Mouse (Mus musculus): ENCODE data around the gene Nfasc.
A peak's percentile ranks its signal among the peaks of the same experiment; 100 is the strongest.

Nfasc gene

DNA sequence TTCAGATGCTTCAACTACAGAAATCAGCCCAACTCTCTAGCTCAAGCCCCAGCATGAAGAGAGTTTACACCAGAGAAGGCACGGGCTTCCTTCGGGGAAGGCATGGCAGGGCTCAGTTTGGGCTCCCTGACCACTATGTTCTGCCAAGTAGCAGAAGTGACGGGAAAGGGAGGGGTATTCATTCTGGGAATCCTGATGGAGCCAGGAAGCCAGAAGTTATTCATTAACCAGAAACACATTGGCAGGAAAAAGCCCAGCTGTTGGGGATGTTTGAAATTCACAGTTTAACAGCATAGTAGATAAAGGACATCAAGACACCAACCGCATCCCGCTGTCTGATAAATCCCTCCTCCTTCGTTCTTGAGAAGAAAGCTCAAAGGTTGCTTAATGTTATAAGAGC, 93.6 kb downstream of the Nfasc start:
- no peak for DNase-seq (ENCODE audit: low spot score)

DNA sequence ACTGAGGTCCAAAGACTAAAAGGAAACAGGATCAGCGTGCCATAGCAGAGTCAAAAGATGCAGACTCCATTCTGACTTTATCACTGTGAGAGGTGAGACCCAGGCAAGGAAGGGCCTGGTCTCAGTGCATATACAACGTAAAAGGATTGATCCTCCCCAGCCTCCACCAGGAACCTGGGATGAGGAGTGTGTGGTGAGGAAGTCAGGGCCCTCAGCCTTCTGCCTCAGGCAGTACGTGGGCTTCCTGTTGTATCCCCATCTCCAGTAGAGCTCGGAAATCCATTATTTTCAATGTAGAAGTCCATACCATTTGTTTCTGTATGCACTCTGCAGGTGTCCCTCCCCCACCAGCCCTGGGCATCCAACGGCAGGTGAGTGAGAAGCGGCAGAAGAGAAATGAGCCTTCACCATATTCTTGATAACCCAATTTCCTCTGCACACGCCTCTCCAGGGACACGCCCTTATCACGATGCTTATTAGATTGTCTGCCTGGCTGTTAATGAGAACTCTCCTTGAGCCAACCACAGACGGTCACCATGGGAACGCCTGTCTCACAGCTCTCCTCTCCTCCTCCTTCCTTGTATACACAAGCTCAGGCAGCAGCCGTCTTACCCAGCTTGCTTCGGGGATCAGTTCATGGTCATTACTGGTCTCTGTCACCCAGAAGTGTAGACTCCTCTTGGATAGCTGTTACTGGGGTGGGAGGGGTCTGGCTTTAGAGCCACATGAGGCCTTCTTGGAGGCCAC, 100.4 kb downstream of the Nfasc start:
- no peak for DNase-seq (ENCODE audit: low spot score)

GRCm38 (mm10) chr1:132640256-132640655, 101.3 kb downstream of the Nfasc start:
- peak; percentile 68 for DNase-seq (ENCODE audit: low spot score)

DNA sequence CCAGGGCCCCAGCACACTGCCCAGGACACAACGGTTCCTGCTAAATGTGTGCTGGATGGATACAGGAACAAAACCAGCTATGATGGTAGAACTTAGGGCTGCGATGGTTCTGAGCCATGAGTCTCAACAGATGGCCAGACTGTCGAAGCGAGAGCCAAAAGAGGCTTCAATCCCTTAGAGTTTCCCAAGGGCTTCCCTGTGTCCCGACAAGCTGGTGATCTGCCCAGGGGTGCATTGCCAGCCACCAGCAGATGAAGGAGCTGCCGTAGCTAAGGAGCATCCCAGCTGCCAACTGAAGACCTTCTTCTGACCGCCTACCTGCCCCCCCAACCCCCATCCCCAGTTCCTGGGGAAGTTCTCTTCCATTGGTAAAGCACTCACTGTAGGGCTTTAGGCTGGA, 104.3 kb downstream of the Nfasc start:
- DNase-seq (ENCODE audit: low spot score): no peak

DNA sequence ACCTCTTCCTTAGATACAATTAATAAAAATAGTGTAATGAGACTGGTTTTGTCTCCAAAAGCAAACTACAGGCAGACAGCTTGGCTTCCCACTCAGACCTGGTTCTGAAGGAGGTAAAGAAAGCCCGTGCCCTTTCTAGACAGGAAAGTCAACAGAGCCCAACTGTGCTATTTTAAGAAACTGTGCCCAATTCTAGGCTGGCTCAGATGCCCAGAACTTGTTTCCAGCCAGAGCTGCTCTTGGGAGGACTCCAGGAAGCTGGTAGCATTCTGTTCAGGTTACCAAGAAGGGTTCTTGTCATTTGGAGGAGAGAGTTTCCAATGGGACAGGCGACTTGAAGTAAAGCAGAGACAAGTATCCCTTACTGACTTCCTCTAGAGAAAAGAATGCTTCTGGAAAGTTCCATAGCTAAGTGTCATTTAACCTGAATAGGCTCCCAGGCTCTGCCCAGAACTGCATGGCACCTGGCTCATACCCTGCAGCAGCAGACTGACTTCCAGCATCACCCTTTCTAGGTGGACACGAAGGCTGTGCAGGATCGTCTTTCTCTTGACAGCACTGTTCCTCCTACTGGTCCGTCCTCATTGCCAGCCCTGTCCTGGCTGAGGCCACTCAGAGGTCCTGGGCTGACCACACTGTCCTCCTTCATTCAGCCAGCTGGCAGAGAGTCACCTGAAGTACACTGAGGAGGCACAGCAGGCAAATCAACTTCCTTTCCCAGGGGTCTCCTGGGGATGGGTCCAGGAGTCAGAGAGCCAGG, 111.8 kb downstream of the Nfasc start:
- no peak for DNase-seq (ENCODE audit: low spot score)

DNA sequence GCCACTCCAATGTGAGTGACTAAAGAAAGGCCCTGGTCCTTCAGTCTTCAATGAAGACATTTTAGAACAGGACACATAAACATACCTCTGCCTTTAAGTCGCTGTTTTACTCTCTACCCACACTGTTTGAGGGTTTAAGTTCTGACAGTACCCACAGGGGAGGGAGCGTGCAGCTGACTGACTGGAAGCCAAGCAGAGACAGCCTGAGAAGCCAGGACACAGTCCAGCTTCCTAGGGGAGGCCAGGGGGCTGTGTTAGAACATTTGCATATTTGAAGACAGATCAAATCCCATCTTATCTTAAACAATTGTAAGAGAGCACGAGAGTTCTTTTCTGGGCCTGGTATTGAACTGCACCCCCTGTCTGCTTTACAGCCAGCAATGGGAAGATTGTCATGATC, 113.0 kb downstream of the Nfasc start:
- DNase-seq (ENCODE audit: low spot score): no peak

GRCm38 (mm10) chr1:132628183-132628582, 113.4 kb downstream of the Nfasc start:
- DNase-seq (ENCODE audit: low spot score): no peak

DNA sequence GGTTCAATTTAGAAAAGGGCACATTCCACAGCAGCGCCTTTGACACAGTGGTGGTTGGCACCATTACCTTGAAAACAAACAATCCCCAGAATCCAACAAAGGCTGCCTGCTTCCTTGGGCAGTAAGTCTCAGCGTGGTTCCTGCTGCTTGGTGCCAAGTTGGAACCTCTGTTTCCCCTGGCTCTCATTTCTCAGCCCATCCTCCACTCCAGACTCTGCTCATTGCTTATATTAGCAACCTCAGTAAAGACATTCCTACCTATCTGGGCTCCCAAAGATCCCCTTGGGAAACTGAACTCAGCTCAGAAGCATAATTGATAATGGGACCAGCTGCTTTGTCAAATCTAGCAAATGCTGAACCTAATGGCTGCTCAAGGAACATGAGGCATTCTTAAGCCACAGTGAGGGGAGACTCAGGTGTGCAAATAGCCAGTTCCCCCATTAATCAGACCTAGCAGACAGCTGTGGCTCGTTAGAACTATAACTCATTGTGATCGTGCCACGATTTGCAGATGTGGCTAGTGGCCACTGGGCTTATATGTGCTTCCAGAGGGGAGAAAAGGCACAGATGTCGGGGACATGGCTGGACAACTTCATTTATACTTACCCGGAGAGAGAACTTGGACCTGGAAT, 115.4 kb downstream of the Nfasc start:
- no peak for DNase-seq (ENCODE audit: low spot score)

GRCm38 (mm10) chr1:132625034-132625433, 116.6 kb downstream of the Nfasc start:
- DNase-seq (ENCODE audit: low spot score): no peak

DNA sequence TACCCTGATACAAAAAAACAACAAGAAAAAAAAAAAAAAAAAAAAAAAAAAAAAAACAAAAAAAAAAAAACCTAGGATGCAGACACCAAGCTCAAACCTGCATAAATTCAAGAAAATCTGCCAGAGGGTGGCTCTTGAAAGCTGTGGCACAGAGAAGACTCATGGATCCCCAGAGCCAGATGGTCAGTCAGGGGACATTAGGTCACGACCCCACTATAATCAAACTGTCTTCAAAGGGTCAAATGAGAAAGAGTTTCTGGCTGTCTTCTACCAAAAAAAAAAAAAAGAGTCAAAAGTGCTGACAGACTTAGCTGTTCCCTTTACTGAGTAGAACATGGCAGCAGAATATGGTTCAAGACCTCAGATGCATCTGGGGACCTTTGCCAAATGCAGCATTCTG, 117.1 kb downstream of the Nfasc start:
- no peak for DNase-seq (ENCODE audit: low spot score)

GRCm38 (mm10) chr1:132623641-132624336, 117.8 kb downstream of the Nfasc start:
- no peak for DNase-seq (ENCODE audit: low spot score)

DNA sequence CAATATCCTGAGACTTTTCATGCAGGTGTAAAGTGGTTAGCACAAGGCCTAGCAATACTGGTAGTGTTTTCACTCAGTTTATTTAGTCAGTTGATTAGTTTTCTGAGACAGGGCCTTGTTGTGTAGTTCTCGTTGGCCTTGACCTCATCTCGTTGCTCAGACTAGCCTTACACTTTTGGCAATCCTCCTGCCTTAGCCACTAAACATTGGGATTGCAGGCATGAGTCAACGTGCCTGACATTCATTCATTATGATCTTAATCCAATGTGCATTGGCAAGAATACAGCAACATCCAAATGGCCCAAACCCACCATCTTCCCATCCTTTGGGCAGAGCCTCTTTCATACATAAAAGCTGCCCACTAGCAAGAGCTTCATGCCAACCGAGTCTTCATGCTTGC, 129.5 kb downstream of the Nfasc start:
- DNase-seq (ENCODE audit: low spot score): no peak

DNA sequence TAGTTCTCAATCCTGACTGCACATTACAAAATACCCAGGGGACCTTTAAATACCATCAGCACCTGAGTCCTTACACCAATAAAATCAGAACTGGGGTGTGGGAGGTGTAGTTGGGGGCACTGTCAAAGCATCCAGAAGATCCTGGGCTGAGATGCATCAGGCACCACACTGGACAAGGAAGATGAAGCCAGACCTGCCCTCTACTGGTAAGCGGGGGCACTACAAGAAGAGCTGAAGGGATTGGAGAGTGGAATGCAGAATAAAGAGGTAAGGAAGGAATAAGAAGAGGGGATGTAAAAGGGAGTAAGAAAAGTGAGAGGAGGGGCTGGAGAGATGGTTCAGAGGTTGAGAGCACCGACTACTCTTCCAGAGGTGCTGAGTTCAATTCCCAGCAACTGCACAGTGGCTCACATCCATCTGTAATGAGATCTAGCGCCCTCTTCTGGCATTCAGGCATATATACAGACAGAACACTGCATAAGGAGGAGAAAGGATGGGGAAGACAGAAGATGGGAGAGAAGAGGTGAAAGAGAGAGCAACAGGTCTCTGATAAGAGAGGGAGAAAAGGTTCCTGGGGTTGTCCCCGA, 132.5 kb downstream of the Nfasc start:
- DNase-seq (ENCODE audit: low spot score): peak; percentile 71

GRCm38 (mm10) chr1:132602161-132602560, 139.4 kb downstream of the Nfasc start:
- no peak for DNase-seq (ENCODE audit: low spot score)

- DNase-seq (ENCODE audit: low spot score): no peak
Measured at GRCm38 (mm10) chr1:132598024-132598423, 143.6 kb downstream of the Nfasc start.

DNA sequence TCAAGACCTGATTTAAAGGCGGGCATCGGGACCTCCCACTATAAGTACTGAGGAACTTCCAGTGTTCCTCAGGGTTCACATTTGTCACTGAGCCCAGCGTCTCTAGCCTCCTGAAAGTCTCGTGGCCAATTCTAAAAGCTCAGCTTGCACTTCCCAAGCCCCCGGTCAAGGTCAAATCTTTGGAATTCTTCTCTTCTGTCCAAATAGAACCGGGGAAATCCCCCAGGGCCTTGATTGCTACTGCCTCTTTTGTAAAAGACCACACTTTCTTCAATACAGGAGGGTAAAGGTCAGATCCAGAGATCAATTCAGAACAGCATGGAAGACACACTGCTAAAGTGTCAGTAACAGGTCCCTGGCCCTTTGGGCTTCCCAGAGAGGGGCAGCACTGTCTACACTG, 145.9 kb downstream of the Nfasc start:
- no peak for DNase-seq (ENCODE audit: low spot score)

GRCm38 (mm10) chr1:132594587-132594986, 147.0 kb downstream of the Nfasc start:
- DNase-seq (ENCODE audit: low spot score): peak; percentile 81

DNA sequence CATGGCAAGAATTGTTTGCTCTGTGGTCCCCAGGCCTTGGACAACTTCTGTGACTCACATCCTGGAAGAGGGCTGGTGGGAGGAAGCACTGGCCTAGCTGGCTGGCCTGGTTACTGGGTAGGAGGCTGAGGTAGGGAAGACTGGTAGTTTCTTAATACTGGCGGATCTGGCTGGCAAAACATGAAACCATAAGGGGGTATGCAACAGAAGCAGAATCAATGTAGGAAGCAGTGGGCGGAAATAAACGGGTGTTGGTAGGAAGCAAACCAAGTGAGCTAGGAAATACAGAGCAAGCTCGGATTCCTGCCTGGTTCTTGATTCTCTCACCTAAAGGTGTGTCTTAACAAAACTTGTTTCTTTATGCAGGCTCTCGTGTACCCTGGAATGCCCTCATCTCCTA, 149.5 kb downstream of the Nfasc start:
- DNase-seq (ENCODE audit: low spot score): peak; percentile 49

GRCm38 (mm10) chr1:132591399-132591930, 150.1 kb downstream of the Nfasc start:
- peak; percentile 45 for DNase-seq (ENCODE audit: low spot score)

DNA sequence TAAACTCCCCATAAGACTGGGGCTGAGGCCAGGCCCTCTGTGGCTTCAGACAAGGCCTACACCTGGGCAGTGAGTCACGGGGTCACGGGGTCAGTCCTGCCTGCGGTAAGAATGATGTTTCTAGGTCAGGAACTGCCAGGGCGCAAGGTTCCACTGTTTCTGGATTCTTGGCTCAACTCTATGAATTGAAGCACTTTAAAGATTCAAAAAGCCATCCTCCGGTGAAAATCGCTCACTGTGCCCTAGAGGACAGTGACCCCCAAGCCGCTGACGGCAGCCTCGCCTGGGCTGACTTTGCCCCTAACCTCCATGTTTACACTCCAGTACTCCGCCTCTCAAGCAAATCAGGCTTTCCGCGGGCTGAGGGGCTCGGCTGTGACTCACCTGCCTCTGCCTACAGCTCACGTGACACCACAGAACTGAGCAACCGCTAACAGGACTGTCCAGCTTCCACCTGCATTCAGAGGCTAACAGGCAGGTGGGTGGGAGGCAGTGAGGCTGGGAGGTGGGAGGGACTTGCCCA, 154.9 kb downstream of the Nfasc start:
- DNase-seq (ENCODE audit: low spot score): no peak

- no peak for DNase-seq (ENCODE audit: low spot score)
Measured at GRCm38 (mm10) chr1:132585376-132585775, 156.2 kb downstream of the Nfasc start.
